Mouse (Mus musculus): ENCODE results near the gene Gtsf1l. TPM values are rescaled to one million over a fixed set of nuclear protein-coding genes. Genes with fewer than 3 reads are reported as not detected.

Gene Gtsf1l
- total RNA-seq (2021) (not detected), polyA plus RNA-seq (2012; rRNA removed) (0.68 TPM in 1 of 2 replicates, not detected in the other)
- long read RNA-seq, result 0 reads

- intact Hi-C loops (cut with DNase I), result no loop called here
- H3K4me1 ChIP-seq (ENCODE audit: control insufficient read depth, insufficient read depth, low read length), result no peaks in the 10 kb centered on the region
- 80% methylated on average over 9 of the region's 9 CpGs for WGBS
- no peak within 1 kb of the TSS for H3K4me3 ChIP-seq
- H3K9ac ChIP-seq (ENCODE audit: low read depth, low read length), result no peak within 1 kb of the TSS
- H3K27me3 ChIP-seq (ENCODE audit: control insufficient read depth, insufficient read depth, low read length), result no peaks in the 10 kb centered on the region
- no peak for TF ChIP-seq POLR2A (IDR thresholded peaks at IDR 0.05; ENCODE audit: insufficient read depth, low read depth, low read length)
- no peaks in the 10 kb centered on the region for H3K79me2 ChIP-seq (replicated peaks; ENCODE audit: control insufficient read depth, insufficient read depth, low read length)
- no peaks in the 10 kb centered on the region for H3K36me3 ChIP-seq (ENCODE audit: control insufficient read depth, insufficient read depth, low read length)
- no peak for DNase-seq
- H3K27ac ChIP-seq, result no peak within 1 kb of the TSS
These were observed at the start of gene Gtsf1l for GRCm38 (mm10) chr2:163087728-163088127. Gtsf1l (minus strand) TSS chr2:163087855.

GRCm38 (mm10) chr2:163136996-163137395, 49.3 kb upstream of the Gtsf1l start:
- TF ChIP-seq EP300 (IDR thresholded peaks at IDR 0.05; ENCODE audit: insufficient read depth, low read depth, low read length), result no peak
- no peak for TF ChIP-seq POLR2A (IDR thresholded peaks at IDR 0.05; ENCODE audit: insufficient read depth, low read depth, low read length)
- TF ChIP-seq CTCF (IDR thresholded peaks at IDR 0.05), result no peak
- Histone ChIP-seq H3K27ac (no peak overlapping the region), H3K79me2 (replicated peaks; ENCODE audit: control insufficient read depth, insufficient read depth, low read length) (no peaks in the 10 kb centered on the region), H3K27me3 (ENCODE audit: control insufficient read depth, insufficient read depth, low read length) (no peaks in the 10 kb centered on the region), H3K36me3 (ENCODE audit: control insufficient read depth, insufficient read depth, low read length) (no peaks in the 10 kb centered on the region), H3K4me3 (no peak overlapping the region), H3K4me1 (ENCODE audit: control insufficient read depth, insufficient read depth, low read length) (no peaks in the 10 kb centered on the region), H3K9ac (ENCODE audit: low read depth, low read length) (no peak overlapping the region)
- intact Hi-C loops (cut with DNase I), result no loop called here
- no peak for DNase-seq

GRCm38 (mm10) chr2:163135931-163136330, 48.3 kb upstream of the Gtsf1l start:
- no peak for TF ChIP-seq CTCF (IDR thresholded peaks at IDR 0.05)
- no peak for TF ChIP-seq POLR2A (IDR thresholded peaks at IDR 0.05; ENCODE audit: insufficient read depth, low read depth, low read length)
- no peak for TF ChIP-seq EP300 (IDR thresholded peaks at IDR 0.05; ENCODE audit: insufficient read depth, low read depth, low read length)
- no peak for DNase-seq
- WGBS, result 84% methylated on average over 6 of the region's 6 CpGs
- no peaks in the 10 kb centered on the region for H3K36me3 ChIP-seq (ENCODE audit: control insufficient read depth, insufficient read depth, low read length)
- H3K79me2 ChIP-seq (replicated peaks; ENCODE audit: control insufficient read depth, insufficient read depth, low read length), result no peaks in the 10 kb centered on the region
- H3K9ac ChIP-seq (ENCODE audit: low read depth, low read length), result no peak overlapping the region
- no peak overlapping the region for H3K27ac ChIP-seq
- H3K4me3 ChIP-seq, result no peak overlapping the region
- H3K27me3 ChIP-seq (ENCODE audit: control insufficient read depth, insufficient read depth, low read length), result no peaks in the 10 kb centered on the region
- intact Hi-C loops (cut with DNase I), result no loop called here
- no peaks in the 10 kb centered on the region for H3K4me1 ChIP-seq (ENCODE audit: control insufficient read depth, insufficient read depth, low read length)

- intact Hi-C loops (cut with DNase I), result no loop called here
- no peak overlapping the region for H3K27ac ChIP-seq
- no peaks in the 10 kb centered on the region for H3K36me3 ChIP-seq (ENCODE audit: control insufficient read depth, insufficient read depth, low read length)
- no peak overlapping the region for H3K9ac ChIP-seq (ENCODE audit: low read depth, low read length)
- no peaks in the 10 kb centered on the region for H3K79me2 ChIP-seq (replicated peaks; ENCODE audit: control insufficient read depth, insufficient read depth, low read length)
- no peak overlapping the region for H3K4me3 ChIP-seq
- TF ChIP-seq EP300 (IDR thresholded peaks at IDR 0.05; ENCODE audit: insufficient read depth, low read depth, low read length), result no peak
- no peak for TF ChIP-seq POLR2A (IDR thresholded peaks at IDR 0.05; ENCODE audit: insufficient read depth, low read depth, low read length)
- no peak for TF ChIP-seq CTCF (IDR thresholded peaks at IDR 0.05)
- no peaks in the 10 kb centered on the region for H3K27me3 ChIP-seq (ENCODE audit: control insufficient read depth, insufficient read depth, low read length)
- WGBS, result 78% methylated on average over 5 of the region's 5 CpGs
- H3K4me1 ChIP-seq (ENCODE audit: control insufficient read depth, insufficient read depth, low read length), result no peaks in the 10 kb centered on the region
- DNase-seq, result no peak
These were observed 44.7 kb upstream of the Gtsf1l start for GRCm38 (mm10) chr2:163132314-163132713.

- DNase-seq, result no peak
- WGBS, result 77% methylated on average over 5 of the region's 5 CpGs
- Histone ChIP-seq H3K79me2 (replicated peaks; ENCODE audit: control insufficient read depth, insufficient read depth, low read length) (no peaks in the 10 kb centered on the region), H3K27ac (no peak overlapping the region), H3K27me3 (ENCODE audit: control insufficient read depth, insufficient read depth, low read length) (no peaks in the 10 kb centered on the region), H3K9ac (ENCODE audit: low read depth, low read length) (no peak overlapping the region), H3K4me3 (no peak overlapping the region), H3K4me1 (ENCODE audit: control insufficient read depth, insufficient read depth, low read length) (no peaks in the 10 kb centered on the region), H3K36me3 (ENCODE audit: control insufficient read depth, insufficient read depth, low read length) (no peaks in the 10 kb centered on the region)
- TF ChIP-seq CTCF (IDR thresholded peaks at IDR 0.05), result no peak
- no peak for TF ChIP-seq EP300 (IDR thresholded peaks at IDR 0.05; ENCODE audit: insufficient read depth, low read depth, low read length)
- no peak for TF ChIP-seq POLR2A (IDR thresholded peaks at IDR 0.05; ENCODE audit: insufficient read depth, low read depth, low read length)
- intact Hi-C loops (cut with DNase I), result no loop called here
These were observed 43.2 kb upstream of the Gtsf1l start for GRCm38 (mm10) chr2:163130837-163131236.

GRCm38 (mm10) chr2:163123496-163123895, 35.8 kb upstream of the Gtsf1l start:
- no peak for DNase-seq
- intact Hi-C loops (cut with DNase I), result no loop called here
- Histone ChIP-seq H3K4me1 (ENCODE audit: control insufficient read depth, insufficient read depth, low read length) (peaks cover 2% of the 10 kb centered on the region), H3K36me3 (ENCODE audit: control insufficient read depth, insufficient read depth, low read length) (no peaks in the 10 kb centered on the region), H3K27me3 (ENCODE audit: control insufficient read depth, insufficient read depth, low read length) (peaks cover 2% of the 10 kb centered on the region; the same call in 1 of the 2 replicates), H3K79me2 (replicated peaks; ENCODE audit: control insufficient read depth, insufficient read depth, low read length) (no peaks in the 10 kb centered on the region), H3K4me3 (no peak overlapping the region), H3K9ac (ENCODE audit: low read depth, low read length) (no peak overlapping the region), H3K27ac (no peak overlapping the region)
- WGBS, result 74% methylated on average over 5 of the region's 5 CpGs
- TF ChIP-seq EP300 (IDR thresholded peaks at IDR 0.05; ENCODE audit: insufficient read depth, low read depth, low read length) (no peak), CTCF (IDR thresholded peaks at IDR 0.05) (no peak), POLR2A (IDR thresholded peaks at IDR 0.05; ENCODE audit: insufficient read depth, low read depth, low read length) (no peak)

Data from heart, adult 2 months (tissue).